Mouse (Mus musculus) G1E (cell line): ENCODE data around the gene Erbb4. TPM values are rescaled to one million over a fixed set of nuclear protein-coding genes. Genes with fewer than 3 reads are reported as not detected.

Experiments
- ATAC-seq: 2 replicates; pipeline ENCODE4 v1.8.0; 2016; ENCODE audit warnings: mild to moderate bottlenecking; ENCODE audit not compliant: insufficient number of reproducible peaks, poor library complexity, low FRiP score, severe bottlenecking; ENCODE audit errors: extremely low read depth
- DNase-seq: peaks from one replicate; pipeline ENCODE4 v3.0.0; 2012; ENCODE audit warnings: low spot score
- H3K27me3 ChIP-seq: 2 replicates; pipeline ENCODE4 v1.6.1; 2012; ENCODE audit warnings: mild to moderate bottlenecking, low read length, inconsistent platforms; ENCODE audit not compliant: insufficient read depth
- H3K36me3 ChIP-seq: replicated peaks from 2 replicates; pipeline ENCODE3; 2012; ENCODE audit warnings: mild to moderate bottlenecking, inconsistent platforms
- H3K4me1 ChIP-seq: 2 replicates; pipeline ENCODE4 v1.6.1; 2012; ENCODE audit warnings: low read depth, low read length, inconsistent platforms, mixed read lengths; ENCODE audit not compliant: insufficient read depth
- H3K4me3 ChIP-seq: 2 replicates; pipeline ENCODE4 v1.5.1; 2012; ENCODE audit warnings: low read depth, mild to moderate bottlenecking, inconsistent platforms, low read length, moderate library complexity, mixed read lengths
- H3K9me3 ChIP-seq: replicated peaks from 2 replicates; pipeline ENCODE4 v1.6.1; 2012; ENCODE audit warnings: inconsistent platforms
- CTCF ChIP-seq: IDR thresholded peaks from 2 replicates; pipeline ENCODE4 v1.5.1; 2012; ENCODE audit warnings: low read depth, low read length, inconsistent platforms, mixed read lengths
- GATA1 ChIP-seq: IDR thresholded peaks from 2 replicates; pipeline ENCODE4 v1.6.1; 2012; ENCODE audit warnings: borderline replicate concordance, low read length, inconsistent platforms, mixed read lengths
- GATA2 ChIP-seq: IDR thresholded peaks from 2 replicates; pipeline ENCODE4 v1.6.1; 2012; ENCODE audit warnings: low read depth, low read length, inconsistent platforms, borderline replicate concordance
- POLR2AphosphoS5 ChIP-seq: IDR thresholded peaks from 2 replicates; pipeline ENCODE4 v1.6.1; 2012; ENCODE audit warnings: low read depth, low read length, inconsistent platforms; ENCODE audit not compliant: insufficient replicate concordance
- TAL1 ChIP-seq: conservative IDR thresholded peaks from 2 replicates; pipeline ENCODE4 v1.6.1; 2012; ENCODE audit warnings: low read depth, low read length, inconsistent platforms, mixed read lengths
- polyA plus RNA-seq: library from polyadenylated mRNA; stranded (reverse); fragments of >175 nt; gene quantifications from 2 replicates; pipeline ENCODE4 v1.2.3, GENCODE M21; 2012
- total RNA-seq, 2 experiments: library from RNA; stranded (forward) in 1 of 2; stranded (reverse) in 1 of 2; fragments of 200-1000 nt in 1 of 2; fragments of >200 nt in 1 of 2; fragmentation: Nextera tagmentation in 1 of 2; gene quantifications; 2 replicates each; pipeline ENCODE4 v1.2.3; 2014 to 2017

Erbb4 gene
- total and polyA plus RNA-seq, 3 experiments: 0.33 TPM; not detected in 2

DNA sequence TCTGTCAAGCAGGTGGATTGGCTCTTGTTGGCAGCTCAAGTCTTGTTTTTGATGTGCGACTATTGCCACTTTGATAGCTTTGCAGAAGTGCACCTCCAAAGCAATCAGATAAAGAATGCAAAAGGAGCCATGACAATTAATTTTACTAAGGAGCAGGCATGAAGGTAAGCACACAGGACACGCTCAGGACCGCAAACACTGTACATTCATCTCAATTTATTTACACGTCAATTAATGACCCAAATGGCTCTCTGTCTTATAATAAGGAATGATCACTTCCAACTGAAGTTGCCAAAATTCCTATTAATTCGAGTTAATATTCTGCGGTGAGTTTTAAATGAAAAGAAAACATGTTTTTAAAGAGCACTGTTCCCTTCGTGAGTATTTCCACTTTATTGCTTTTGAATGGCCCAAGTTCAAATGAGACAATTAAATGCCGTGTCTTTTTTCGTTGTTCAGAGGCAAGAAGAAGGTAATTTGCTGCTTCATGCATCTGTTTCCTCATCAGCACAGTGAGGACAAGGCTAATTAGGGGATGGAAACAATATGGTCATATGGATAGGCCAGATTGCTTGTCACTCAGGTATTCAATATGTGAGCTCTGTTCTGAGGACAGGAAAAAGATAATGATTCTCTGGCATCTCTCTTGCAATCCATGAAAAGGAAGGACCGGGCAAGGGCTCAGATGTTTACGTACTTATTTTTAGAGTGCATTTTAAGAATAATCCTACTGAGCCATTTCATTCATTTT, 61.5 kb downstream of the Erbb4 start:
- no peak for DNase-seq
- no peak for ATAC-seq
- TF ChIP-seq CTCF (no peak), POLR2AphosphoS5 (no peak), TAL1 (no peak), GATA2 (no peak), GATA1 (no peak)

DNA sequence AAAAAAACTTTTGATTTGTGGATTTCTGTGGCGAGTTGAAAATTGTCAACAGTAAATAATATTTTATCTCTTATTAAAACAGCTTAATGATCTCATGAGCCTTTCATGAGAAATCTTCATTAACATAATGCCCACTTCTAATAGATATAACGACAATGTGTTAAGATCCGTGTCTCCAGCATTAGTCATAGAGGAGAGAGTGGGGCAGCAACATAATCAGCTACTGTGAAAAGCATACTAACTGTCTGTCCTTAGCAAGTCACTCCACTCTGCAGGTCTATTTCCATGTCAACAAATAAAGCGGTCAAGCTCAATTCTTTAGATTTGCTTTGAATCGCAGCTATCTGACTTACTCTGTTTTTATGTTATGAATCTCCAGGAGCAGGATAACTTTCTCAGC, 80.0 kb downstream of the Erbb4 start:
- no peaks in the 10 kb centered on the region for H3K27me3 ChIP-seq
- no peak overlapping the region for H3K4me3 ChIP-seq
- no peaks in the 10 kb centered on the region for H3K4me1 ChIP-seq
- DNase-seq: no peak
- TF ChIP-seq TAL1 (no peak), CTCF (no peak), GATA2 (no peak), POLR2AphosphoS5 (no peak), GATA1 (no peak)
- no peak for ATAC-seq
- no peaks in the 10 kb centered on the region for H3K9me3 ChIP-seq
- H3K36me3 ChIP-seq: no peaks in the 10 kb centered on the region

More for the DNA sequence above, 61.5 kb downstream of the Erbb4 start:
- H3K4me3 ChIP-seq: no peak overlapping the region
- no peaks in the 10 kb centered on the region for H3K36me3 ChIP-seq
- H3K9me3 ChIP-seq: no peaks in the 10 kb centered on the region
- H3K4me1 ChIP-seq: no peaks in the 10 kb centered on the region
- H3K27me3 ChIP-seq: no peaks in the 10 kb centered on the region

DNA sequence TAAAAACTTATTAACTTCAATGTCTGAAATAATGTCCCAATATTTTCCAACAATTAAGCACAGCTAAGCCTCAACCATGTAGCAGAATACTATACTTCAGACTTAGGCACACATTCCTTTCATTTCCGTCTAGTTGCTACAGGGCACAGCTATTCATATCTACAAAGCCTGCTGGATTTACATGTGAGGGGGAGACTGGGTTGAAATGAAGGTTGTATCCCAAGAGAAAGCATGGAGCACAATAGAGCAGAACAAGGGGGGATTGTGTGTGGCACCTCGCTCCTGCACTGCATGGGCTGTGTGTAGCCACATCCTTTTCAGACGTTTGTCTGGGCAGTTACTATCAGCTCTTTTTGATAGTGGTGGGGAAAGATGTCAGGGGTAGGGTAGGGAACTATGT, 83.0 kb downstream of the Erbb4 start:
- no peak for TF ChIP-seq CTCF
- no peak for TF ChIP-seq GATA2
- no peak for TF ChIP-seq TAL1
- no peak for TF ChIP-seq GATA1
- TF ChIP-seq POLR2AphosphoS5: no peak
- Histone ChIP-seq H3K36me3 (no peaks in the 10 kb centered on the region), H3K4me3 (no peak overlapping the region), H3K27me3 (no peaks in the 10 kb centered on the region), H3K4me1 (no peaks in the 10 kb centered on the region), H3K9me3 (no peaks in the 10 kb centered on the region)
- no peak for ATAC-seq
- DNase-seq: no peak

DNA sequence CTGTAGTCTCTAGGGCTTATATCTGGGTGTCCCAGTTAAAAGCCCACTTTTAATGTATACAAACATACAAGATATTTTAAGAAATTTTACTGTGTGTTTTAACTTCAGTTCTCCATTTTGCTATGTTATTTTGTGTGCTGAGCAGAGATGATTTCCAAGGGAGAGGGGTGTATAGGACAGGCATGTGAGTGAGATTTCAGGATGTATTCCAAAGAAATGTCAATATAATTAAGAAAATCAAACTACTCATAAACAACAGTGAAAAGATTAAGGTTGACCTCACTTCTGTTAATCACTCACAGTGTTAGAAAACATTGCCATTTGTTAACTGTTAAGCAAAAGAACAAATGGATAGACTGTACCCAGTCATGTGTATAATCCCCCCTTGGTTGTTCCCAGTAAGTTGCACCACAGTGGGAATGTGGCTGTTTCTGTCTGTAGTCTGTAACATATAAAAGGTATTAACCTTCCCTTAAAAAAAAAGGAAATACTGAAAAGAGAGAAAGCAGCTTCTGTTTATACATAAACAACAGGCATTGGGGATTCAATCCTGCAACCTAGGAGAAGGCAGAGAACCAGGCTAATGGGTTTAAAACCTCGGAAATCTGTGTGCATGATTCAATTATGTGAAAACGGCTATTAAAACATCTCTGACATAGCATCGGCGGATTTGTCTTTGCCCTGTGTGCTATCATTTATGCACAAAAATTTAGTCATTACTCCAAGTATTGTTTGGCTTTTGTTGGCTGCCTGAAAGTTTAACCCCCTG, 84.5 kb downstream of the Erbb4 start:
- ATAC-seq (no peak), DNase-seq (no peak)
- Histone ChIP-seq H3K36me3 (no peaks in the 10 kb centered on the region), H3K4me1 (no peaks in the 10 kb centered on the region), H3K4me3 (no peak overlapping the region), H3K9me3 (no peaks in the 10 kb centered on the region), H3K27me3 (no peaks in the 10 kb centered on the region)
- TF ChIP-seq GATA2 (no peak), CTCF (no peak), TAL1 (no peak), POLR2AphosphoS5 (no peak), GATA1 (no peak)

DNA sequence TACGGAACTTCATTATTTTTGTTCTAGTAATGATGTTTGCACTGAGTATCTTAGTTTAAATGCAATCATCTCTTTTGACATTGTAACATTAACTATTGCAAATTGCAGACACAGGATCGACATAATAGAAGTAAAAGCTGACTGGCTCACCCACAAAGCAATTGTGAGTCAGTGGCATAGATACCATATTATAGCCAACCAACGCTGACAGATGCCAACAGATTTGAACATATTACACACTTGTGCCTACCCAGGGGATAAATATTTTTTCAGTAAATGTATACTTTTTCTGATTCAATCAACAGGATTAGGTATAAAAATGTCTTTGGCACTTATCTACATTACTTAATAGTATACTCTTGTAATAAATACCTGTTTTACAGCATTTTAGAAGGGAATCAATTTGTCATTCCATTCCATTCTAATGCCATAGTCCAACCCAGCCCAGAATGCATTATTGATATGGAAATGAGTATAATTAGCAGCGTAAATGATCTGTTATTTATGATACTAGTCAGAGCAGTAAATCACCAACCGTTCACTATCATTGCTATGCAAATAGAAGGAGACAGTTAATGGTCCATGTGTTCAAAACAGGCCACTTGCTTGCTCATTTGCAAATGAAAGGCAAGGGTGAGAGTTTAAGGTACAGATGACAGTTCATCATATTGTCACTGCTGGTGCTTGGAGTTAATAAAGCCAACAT, 97.9 kb downstream of the Erbb4 start:
- DNase-seq (no peak), ATAC-seq (no peak)
- TF ChIP-seq POLR2AphosphoS5: no peak
- no peak for TF ChIP-seq GATA1
- no peak for TF ChIP-seq TAL1
- no peak for TF ChIP-seq GATA2
- Histone ChIP-seq H3K36me3 (no peaks in the 10 kb centered on the region), H3K27me3 (no peaks in the 10 kb centered on the region), H3K4me1 (no peaks in the 10 kb centered on the region), H3K9me3 (no peaks in the 10 kb centered on the region), H3K4me3 (no peak overlapping the region)

DNA sequence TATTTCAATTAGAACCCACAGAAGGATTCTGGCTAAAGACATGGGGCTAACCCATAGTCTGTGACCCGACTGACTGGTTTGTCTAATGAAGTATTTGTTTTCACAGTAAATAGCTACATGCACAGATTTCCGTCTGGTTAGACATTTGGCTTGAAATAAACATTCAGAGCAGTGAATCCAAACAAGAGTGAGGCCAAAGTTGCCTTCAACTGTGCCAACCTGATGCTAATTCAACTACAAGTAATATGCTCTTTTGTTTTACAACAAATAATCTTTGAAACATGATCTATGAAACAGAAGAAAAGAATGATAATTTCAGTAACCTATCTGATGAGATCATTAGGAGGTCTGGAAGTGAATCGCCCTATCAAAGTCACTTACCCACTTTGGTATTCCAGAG, 106.5 kb downstream of the Erbb4 start:
- no peak for ATAC-seq
- TF ChIP-seq GATA2: no peak

More for the DNA sequence above, 106.5 kb downstream of the Erbb4 start:
- no peak for DNase-seq
- no peaks in the 10 kb centered on the region for H3K36me3 ChIP-seq
- no peaks in the 10 kb centered on the region for H3K27me3 ChIP-seq
- no peak overlapping the region for H3K4me3 ChIP-seq
- H3K4me1 ChIP-seq: no peaks in the 10 kb centered on the region
- no peaks in the 10 kb centered on the region for H3K9me3 ChIP-seq
